Mouse (Mus musculus) liver, embryonic 14.5 days (tissue): Measurements from ENCODE around the gene 4930595D18Rik. TPM values are rescaled to one million over a fixed set of nuclear protein-coding genes. Genes with fewer than 3 reads are reported as not detected.
A peak's percentile ranks its signal among the peaks of the same experiment; 100 is the strongest.

ENCODE experiments used
- ATAC-seq: fragments of 200-750 bp; cut with Nextera tagmentation; 2 replicates; pipeline ENCODE4 v1.8.0; 2017; ENCODE audit warnings: moderate number of reproducible peaks, mild to moderate bottlenecking, moderate library complexity; ENCODE audit not compliant: insufficient read depth
- DNase-seq, 3 experiments: peaks; one replicate each; pipeline ENCODE4 v3.0.0-alpha.2; 2012 to 2013; ENCODE audit warnings: low read depth in 3 of 3, low spot score in 3 of 3
- H3K27ac ChIP-seq: fragments of 300-500 bp; sonication (generic); 2 replicates; pipeline ENCODE4 v1.5.1; 2014; ENCODE audit warnings: moderate library complexity, mild to moderate bottlenecking, control low read depth, inconsistent platforms
- H3K27me3 ChIP-seq: fragments of 300-500 bp; sonication (generic); 2 replicates; pipeline ENCODE4 v1.6.1; 2014; ENCODE audit warnings: mild to moderate bottlenecking, low read length, moderate library complexity; ENCODE audit not compliant: control insufficient read depth, insufficient read depth
- H3K36me3 ChIP-seq: fragments of 300-500 bp; sonication (generic); replicated peaks from 2 replicates; pipeline ENCODE4 v1.6.1; 2014; ENCODE audit warnings: low read depth; ENCODE audit not compliant: control insufficient read depth, insufficient read depth
- H3K4me1 ChIP-seq, 2 experiments: fragments of 200-500 bp in 1 of 2; fragments of 300-500 bp in 1 of 2; sonication (generic) in 1 of 2; replicated peaks; 2 replicates each; pipeline ENCODE4 v1.6.1; 2012 to 2014; ENCODE audit warnings: antibody characterized with exemption in 1 of 2, inconsistent platforms in 1 of 2, low read length in 1 of 2; ENCODE audit not compliant: control insufficient read depth in 2 of 2, insufficient read depth in 2 of 2
- H3K4me2 ChIP-seq: fragments of 300-500 bp; sonication (generic); 2 replicates; pipeline ENCODE4 v1.6.1; 2014; ENCODE audit warnings: low read depth, mild to moderate bottlenecking, control low read depth, moderate library complexity
- H3K4me3 ChIP-seq, 2 experiments: fragments of 200-500 bp in 1 of 2; fragments of 300-500 bp in 1 of 2; sonication (generic) in 1 of 2; 2 replicates each; pipeline ENCODE4 v1.5.1; 2012 to 2014; ENCODE audit warnings: low read depth in 2 of 2, low read length in 2 of 2, mild to moderate bottlenecking in 2 of 2, control low read depth in 1 of 2, inconsistent platforms in 1 of 2, moderate library complexity in 1 of 2; ENCODE audit not compliant: insufficient read depth in 1 of 2
- H3K9ac ChIP-seq: fragments of 300-500 bp; sonication (generic); replicated peaks from 2 replicates; pipeline ENCODE4 v1.6.1; 2014; ENCODE audit warnings: mild to moderate bottlenecking, control low read depth, moderate library complexity
- H3K9me3 ChIP-seq: fragments of 300-500 bp; sonication (generic); 2 replicates; pipeline ENCODE4 v1.6.1; 2016; ENCODE audit warnings: low read length, mixed read lengths; ENCODE audit not compliant: control insufficient read depth
- CTCF ChIP-seq: IDR thresholded peaks from 2 replicates; pipeline ENCODE4 v1.5.1; 2016; ENCODE audit warnings: antibody characterized with exemption, low read depth, control low read depth
- EP300 ChIP-seq: IDR thresholded peaks from 2 replicates; pipeline ENCODE4 v1.6.1; 2016; ENCODE audit warnings: antibody characterized with exemption, low read depth
- WGBS: fragments of 180-500 bp; shearing (Covaris S2); extraction: QIAGEN DNeasy Blood & Tissue Kit; methylation state at CpG from one replicate; pipeline ENCODE4 v1.1.7; 2014; ENCODE audit not compliant: insufficient replicate concordance; 5-methylcytosine and 5-hydroxymethylcytosine counted together
- polyA plus RNA-seq, 2 experiments: library from polyadenylated mRNA; depleted of rRNA in 1 of 2; stranded (reverse) in 1 of 2; unstranded in 1 of 2; fragments of >200 nt; fragmentation: Nextera tagmentation in 1 of 2; extraction: Ambion mirVana in 1 of 2; gene quantifications; 2 replicates each; pipeline versions ENCODE4 v1.2.1 to v1.2.3; 2012 to 2014

The 4930595D18Rik gene
- polyA plus RNA-seq (2012; rRNA removed) (not detected in 2 replicates), polyA plus RNA-seq (2014; fragmentation: Nextera tagmentation; extraction: Ambion mirVana) (not detected in 2 replicates)

- H3K9me3 ChIP-seq: no peaks in the 10 kb centered on the region
- no peaks in the 10 kb centered on the region for H3K27me3 ChIP-seq
- H3K27ac ChIP-seq: no peak within 1 kb of the TSS
- no peak within 1 kb of the TSS for H3K9ac ChIP-seq
- no peak for TF ChIP-seq CTCF
- TF ChIP-seq EP300: no peak
- H3K4me1 ChIP-seq: no peaks in the 10 kb centered on the region
- no peak within 1 kb of the TSS for H3K4me2 ChIP-seq
- 37% methylated on average over 5 of the region's 5 CpGs for WGBS
- no peak for DNase-seq
- ATAC-seq: no peak
- H3K36me3 ChIP-seq: no peaks in the 10 kb centered on the region
- H3K4me3 ChIP-seq: no peak within 1 kb of the TSS
These were observed at the start of gene 4930595D18Rik for GRCm38 (mm10) chr12:111184476-111184875. 4930595D18Rik (minus strand) TSS chr12:111184491.

GRCm38 (mm10) chr12:111233798-111234197 lies 49.5 kb upstream of the 4930595D18Rik start:
- Histone ChIP-seq H3K4me3 (no peak overlapping the region), H3K27me3 (no peaks in the 10 kb centered on the region), H3K27ac (no peak overlapping the region), H3K9me3 (no peaks in the 10 kb centered on the region), H3K36me3 (no peaks in the 10 kb centered on the region), H3K4me2 (no peak overlapping the region), H3K9ac (no peak overlapping the region), H3K4me1 (peaks cover 0 to 7% of the 10 kb centered on the region in 2 experiments; a peak in 3 of 4 replicates)
- ATAC-seq (no peak), DNase-seq (peak in 1 of 3 experiments; percentile 19)
- 70% methylated on average over 4 of the region's 4 CpGs for WGBS
- TF ChIP-seq EP300: no peak
- no peak for TF ChIP-seq CTCF

GRCm38 (mm10) chr12:111230793-111231192 lies 46.5 kb upstream of the 4930595D18Rik start:
- ATAC-seq (no peak), DNase-seq (no peak)
- Histone ChIP-seq H3K9ac (no peak overlapping the region), H3K9me3 (no peaks in the 10 kb centered on the region), H3K27me3 (no peaks in the 10 kb centered on the region), H3K4me2 (no peak overlapping the region), H3K4me3 (no peak overlapping the region), H3K36me3 (no peaks in the 10 kb centered on the region), H3K27ac (no peak overlapping the region), H3K4me1 (peaks cover 0 to 7% of the 10 kb centered on the region in 2 experiments; a peak in 3 of 4 replicates)
- TF ChIP-seq EP300 (no peak), CTCF (no peak)
- WGBS: 77% methylated on average over 2 of the region's 2 CpGs

- no peak overlapping the region for H3K27ac ChIP-seq
- no peak for DNase-seq
- no peak overlapping the region for H3K4me3 ChIP-seq
- ATAC-seq: no peak
- WGBS: 78% methylated on average over 5 of the region's 5 CpGs
- no peaks in the 10 kb centered on the region for H3K27me3 ChIP-seq
- H3K9me3 ChIP-seq: no peaks in the 10 kb centered on the region
- H3K4me2 ChIP-seq: no peak overlapping the region
- peaks cover 0 to 3% of the 10 kb centered on the region in 2 experiments; a peak in 1 of 4 replicates for H3K4me1 ChIP-seq
- no peaks in the 10 kb centered on the region for H3K36me3 ChIP-seq
- TF ChIP-seq EP300: no peak
- no peak for TF ChIP-seq CTCF
- H3K9ac ChIP-seq: no peak overlapping the region
These were observed 44.2 kb upstream of the 4930595D18Rik start for GRCm38 (mm10) chr12:111228488-111228887.

- Histone ChIP-seq H3K27me3 (no peaks in the 10 kb centered on the region), H3K27ac (no peak overlapping the region), H3K4me3 (no peak overlapping the region), H3K9me3 (no peaks in the 10 kb centered on the region), H3K4me2 (no peak overlapping the region), H3K4me1 (peaks cover 0 to 3% of the 10 kb centered on the region in 2 experiments; a peak in 1 of 4 replicates), H3K9ac (no peak overlapping the region), H3K36me3 (no peaks in the 10 kb centered on the region)
- WGBS: 47% methylated on average over 4 of the region's 4 CpGs
- DNase-seq: no peak
- TF ChIP-seq EP300 (no peak), CTCF (no peak)
- no peak for ATAC-seq
These were observed 43.1 kb upstream of the 4930595D18Rik start for GRCm38 (mm10) chr12:111227410-111227809.
